Mouse (Mus musculus): ENCODE results near the gene Map3k20.

DNA sequence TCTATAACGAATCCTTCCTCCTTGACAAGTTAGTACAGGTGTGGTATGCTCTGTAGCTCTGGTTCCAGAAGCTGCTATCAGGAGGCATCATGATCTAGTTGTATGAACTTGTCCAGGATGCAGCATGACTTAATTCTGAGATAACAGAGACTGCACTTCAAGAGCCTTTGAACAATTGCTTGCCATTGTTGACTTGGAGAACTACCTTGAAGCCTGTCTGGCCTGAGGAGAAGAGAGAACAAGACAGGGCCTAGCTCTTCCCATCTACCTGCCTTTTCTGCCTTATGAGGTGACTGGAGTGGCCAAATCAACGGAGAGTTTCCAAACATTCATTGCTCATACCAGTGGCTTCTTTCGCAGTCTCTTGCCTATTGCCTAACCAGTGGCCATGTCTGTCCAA lies 160.7 kb downstream of the Map3k20 start:
- no peak for TF ChIP-seq ZNF384 (IDR thresholded peaks at IDR 0.05; ENCODE audit: low read depth, low read length)
- no peak for TF ChIP-seq HCFC1 (IDR thresholded peaks at IDR 0.05; ENCODE audit: borderline replicate concordance, insufficient read depth, low read length)
- no peak for TF ChIP-seq CHD2 (IDR thresholded peaks at IDR 0.05; ENCODE audit: low read depth, low read length)

All from ES-E14 (cell line).